Mouse (Mus musculus) E14TG2a.4 (cell line): ENCODE data around the gene Nid1.
"Not testable (repeated sequence)": the region's sequence is repeated elsewhere in the genome, so short reads cannot be mapped to it uniquely, and the experiment has no call there.

Source experiments
- CTCF ChIP-seq: conservative IDR thresholded peaks from 2 replicates; pipeline ENCODE4 v1.5.1; 2014; ENCODE audit warnings: low read length
- POU5F1 ChIP-seq: IDR thresholded peaks from 2 replicates; pipeline ENCODE4 v1.6.1; 2014; ENCODE audit warnings: low read length, borderline replicate concordance

GRCm38 (mm10) chr13:13437460-13438015 lies at the start of gene Nid1:
- not testable (repeated sequence) for TF ChIP-seq CTCF, POU5F1
